Mouse (Mus musculus): ENCODE results near the gene Zfhx3.

GRCm38 (mm10) chr8:108930635-108931034 is 988.2 kb downstream of the Zfhx3 start:
- TF ChIP-seq TAL1 (conservative IDR thresholded peaks at IDR 0.05; ENCODE audit: low read depth, low read length): no peak
- TF ChIP-seq CTCF (IDR thresholded peaks at IDR 0.05; ENCODE audit: low read depth, low read length): no peak
